Mouse (Mus musculus) myocyte (in vitro differentiated cells): ENCODE results near the gene Lpar1.

Experiments used
- CEBPB ChIP-seq: IDR thresholded peaks from 2 replicates; pipeline ENCODE4 v1.6.1; 2011; ENCODE audit warnings: mild to moderate bottlenecking, moderate library complexity; ENCODE audit not compliant: poor library complexity, insufficient read depth, severe bottlenecking
- E2F4 ChIP-seq: IDR thresholded peaks from one replicate; pipeline ENCODE4 v1.6.1; 2011; ENCODE audit warnings: mild to moderate bottlenecking, control low read depth, moderate library complexity; ENCODE audit not compliant: insufficient read depth
- MAX ChIP-seq: IDR thresholded peaks from one replicate; pipeline ENCODE4 v1.6.1; 2011; ENCODE audit warnings: low read depth, mild to moderate bottlenecking, control low read depth
- MYOD1 ChIP-seq, 3 experiments: IDR thresholded peaks; one replicate each; pipeline ENCODE4 v1.6.1; 2011; ENCODE audit warnings: control low read depth in 2 of 3, low read depth in 2 of 3, mild to moderate bottlenecking in 2 of 3, moderate library complexity in 1 of 3; ENCODE audit not compliant: insufficient read length in 2 of 3, control insufficient read depth in 1 of 3
- MYOG ChIP-seq, 3 experiments: IDR thresholded peaks; one replicate each; pipeline ENCODE4 v1.6.1; 2011; ENCODE audit warnings: control low read depth in 2 of 3, low read depth in 2 of 3, mild to moderate bottlenecking in 2 of 3; ENCODE audit not compliant: insufficient read length in 2 of 3, control insufficient read depth in 1 of 3, insufficient read depth in 1 of 3
- POLR2A ChIP-seq: IDR thresholded peaks from one replicate; pipeline ENCODE4 v1.6.1; 2011; ENCODE audit warnings: low read depth, mild to moderate bottlenecking, control low read depth, moderate library complexity; ENCODE audit not compliant: insufficient read length
- POLR2AphosphoS2 ChIP-seq: IDR thresholded peaks from one replicate; pipeline ENCODE4 v1.6.1; 2011; ENCODE audit warnings: low read depth, control low read depth; ENCODE audit not compliant: insufficient read length
- REST ChIP-seq: IDR thresholded peaks from one replicate; pipeline ENCODE4 v1.6.1; 2011; ENCODE audit warnings: mild to moderate bottlenecking, control low read depth, moderate library complexity; ENCODE audit not compliant: insufficient read depth, insufficient read length
- SRF ChIP-seq: IDR thresholded peaks from one replicate; pipeline ENCODE4 v1.6.1; 2011; ENCODE audit warnings: low read depth; ENCODE audit not compliant: control insufficient read depth, insufficient read length
- TCF12 ChIP-seq: IDR thresholded peaks from one replicate; pipeline ENCODE4 v1.6.1; 2011; ENCODE audit warnings: mild to moderate bottlenecking, control low read depth; ENCODE audit not compliant: poor library complexity, insufficient read depth, severe bottlenecking
- TCF3 ChIP-seq: IDR thresholded peaks from one replicate; pipeline ENCODE4 v1.6.1; 2011; ENCODE audit warnings: low read depth, control low read depth; ENCODE audit not compliant: insufficient read length
- USF1 ChIP-seq: IDR thresholded peaks from one replicate; pipeline ENCODE4 v1.6.1; 2011; ENCODE audit warnings: low read depth, mild to moderate bottlenecking, control low read depth, moderate library complexity

DNA sequence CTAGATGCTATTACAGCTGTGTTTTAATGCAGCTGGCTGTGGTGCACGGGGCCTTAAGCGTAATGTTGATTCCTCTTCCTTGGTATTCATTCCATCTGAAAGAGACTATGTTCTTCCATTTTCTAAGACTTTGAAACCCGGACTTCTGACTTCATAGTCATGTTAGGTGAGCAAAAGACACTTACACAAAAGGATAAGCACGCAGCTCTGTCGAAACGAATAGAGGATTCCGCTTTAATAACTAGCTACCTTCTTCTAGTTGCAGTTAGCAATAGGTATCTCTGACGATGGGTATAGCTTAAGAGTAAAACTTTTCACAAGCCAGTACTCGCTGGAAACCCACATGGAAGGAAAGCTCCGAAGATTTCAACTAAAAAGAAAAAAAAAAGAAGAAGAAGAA, 1.5 kb downstream of the Lpar1 start:
- no peak for TF ChIP-seq POLR2A
- no peak for TF ChIP-seq MAX
- TF ChIP-seq REST = no peak
- TF ChIP-seq MYOD1 (IDR thresholded peaks at IDR 0.05; ENCODE audit: control insufficient read depth in 1 of 3, insufficient read length in 2 of 3, low read depth in 2 of 3) = no peak
- TF ChIP-seq USF1 = no peak
- no peak for TF ChIP-seq TCF12
- TF ChIP-seq TCF3 = no peak
- TF ChIP-seq E2F4 = no peak
- TF ChIP-seq POLR2AphosphoS2 = no peak
- no peak for TF ChIP-seq SRF
- TF ChIP-seq MYOG (IDR thresholded peaks at IDR 0.05; ENCODE audit: control insufficient read depth in 1 of 3, insufficient read depth in 1 of 3, insufficient read length in 2 of 3, low read depth in 2 of 3) = no peak
- no peak for TF ChIP-seq CEBPB
